Mouse (Mus musculus) cerebellum, adult 11-12 months (tissue): ENCODE results near the gene Braf.
A peak's percentile ranks its signal among the peaks of the same experiment; 100 is the strongest.
"Not testable (repeated sequence)": the region's sequence is repeated elsewhere in the genome, so short reads cannot be mapped to it uniquely, and the experiment has no call there.

Experiments
- DNase-seq: peaks from one replicate; pipeline ENCODE4 v3.0.0; 2022

The Braf gene

DNA sequence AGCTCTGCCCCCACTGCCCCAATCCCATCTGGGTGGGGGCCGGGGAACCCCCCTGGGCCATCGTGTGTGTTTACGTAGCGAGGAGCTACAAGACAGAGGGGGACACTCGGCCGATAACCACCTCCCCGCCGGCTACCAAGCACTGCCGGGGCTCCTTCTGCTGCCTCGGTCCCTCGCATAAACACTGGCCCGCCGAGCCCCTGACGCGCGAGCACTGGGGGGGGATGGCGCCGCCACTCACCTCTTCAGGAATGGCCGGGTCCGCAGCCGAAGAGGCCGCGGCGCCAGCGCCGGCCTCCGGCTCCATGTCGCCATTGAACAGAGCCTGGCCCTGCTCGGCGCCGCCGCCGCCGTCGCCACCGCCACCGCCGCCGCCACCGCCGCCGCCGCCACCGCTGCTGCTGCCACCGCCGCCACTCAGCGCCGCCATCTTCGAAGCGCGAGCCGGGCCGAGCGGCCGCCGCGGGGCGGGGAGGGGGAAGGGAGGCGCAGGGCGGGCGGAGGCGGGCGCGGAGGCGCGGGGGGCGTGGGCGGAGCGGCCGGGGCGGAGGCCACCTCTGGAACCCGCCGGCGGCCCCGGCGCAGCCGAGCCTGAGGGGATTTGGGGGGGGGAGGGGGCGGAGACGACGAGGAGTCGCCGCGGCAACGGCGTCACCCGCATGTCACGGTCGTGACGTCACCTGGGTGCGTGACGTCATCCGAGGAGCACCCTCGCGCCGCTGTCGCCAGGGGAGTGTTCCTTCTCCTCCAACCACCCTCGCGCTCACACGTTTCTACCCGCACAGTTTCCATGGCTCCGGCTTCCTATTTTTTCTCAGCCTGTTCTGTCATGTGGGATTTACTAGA lies at the start of gene Braf:
Gene Braf (minus strand): TSS at position 598 of the 846 bp plus-strand sequence.
- peak; percentile 86 for DNase-seq

DNA sequence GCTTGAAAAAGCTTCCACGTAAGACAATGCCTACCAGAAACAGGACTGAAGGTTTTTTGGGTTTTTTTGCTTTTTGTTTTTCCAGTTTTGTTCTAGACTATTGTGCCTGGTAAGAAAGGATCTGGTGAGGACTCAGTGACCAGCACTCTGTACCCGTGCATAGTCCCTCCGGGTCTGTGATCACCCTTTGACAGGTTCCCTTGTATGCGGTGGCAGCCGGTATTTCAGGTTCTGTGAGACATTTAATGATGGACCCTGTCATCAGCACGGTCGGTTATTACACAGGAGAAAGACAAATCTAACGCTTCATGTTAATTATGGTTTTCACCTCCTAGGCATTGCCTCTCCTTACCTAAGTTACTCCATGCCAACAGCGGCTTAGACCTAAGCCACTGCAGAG lies 49.8 kb upstream of the Braf start:
- no peak for DNase-seq

DNA sequence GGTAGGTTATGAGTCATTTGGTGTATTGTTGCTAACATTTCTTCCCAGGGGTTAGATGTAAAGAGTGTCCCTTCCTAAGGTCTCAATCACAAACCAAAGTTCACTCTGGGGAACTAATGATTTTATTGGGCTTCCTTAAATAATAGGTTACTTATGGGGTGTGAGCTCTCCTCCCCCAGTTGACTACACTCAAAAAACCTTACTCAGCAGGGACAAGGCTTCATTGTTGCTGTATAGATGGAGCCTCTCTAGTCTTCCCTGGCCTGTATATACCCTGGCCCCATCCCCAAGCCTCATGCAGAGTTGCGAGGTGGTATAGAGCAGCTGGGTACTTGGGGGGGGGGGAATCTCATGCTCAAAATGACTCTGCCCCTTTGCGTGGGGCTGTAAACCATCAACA lies 32.0 kb upstream of the Braf start:
- DNase-seq = no peak

DNA sequence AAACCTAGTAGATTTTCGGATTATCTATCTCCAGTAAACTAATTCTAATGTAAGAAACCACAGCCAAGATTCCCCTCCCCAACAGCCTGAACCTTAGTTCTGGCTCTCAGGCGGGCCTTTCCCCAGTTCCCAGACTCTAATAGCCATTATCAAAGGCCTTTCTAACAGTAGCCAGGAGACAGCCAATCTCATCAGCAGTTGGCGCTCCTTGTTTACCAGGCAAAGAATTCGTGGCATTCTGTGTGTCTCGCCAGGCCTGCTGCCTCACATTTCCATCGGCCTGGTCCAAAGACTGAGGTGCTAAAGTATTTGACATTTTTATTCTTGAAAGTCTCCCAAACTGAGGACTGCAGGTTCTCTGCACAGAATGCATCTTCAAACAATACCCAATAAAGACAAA lies 24.6 kb upstream of the Braf start:
- DNase-seq = no peak

DNA sequence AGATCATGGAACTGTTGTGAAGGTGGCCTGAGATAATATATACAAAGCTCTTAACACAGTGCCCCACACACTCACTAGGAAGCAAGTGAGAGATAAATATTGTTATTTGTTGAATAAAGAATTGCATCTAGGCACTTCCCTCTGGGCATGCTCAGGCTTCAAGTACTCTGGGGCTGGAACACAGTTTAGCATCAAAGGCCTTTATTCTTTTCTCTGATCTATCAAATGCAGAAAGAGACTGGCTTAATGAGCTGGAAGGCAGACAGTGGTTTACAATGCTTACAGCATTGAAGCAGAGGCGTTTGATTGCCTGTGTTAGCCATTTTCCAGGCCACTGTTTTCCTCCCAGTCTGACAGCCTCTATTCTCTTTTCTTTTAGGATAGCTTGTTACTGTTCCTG lies 21.8 kb upstream of the Braf start:
- DNase-seq = no peak

DNA sequence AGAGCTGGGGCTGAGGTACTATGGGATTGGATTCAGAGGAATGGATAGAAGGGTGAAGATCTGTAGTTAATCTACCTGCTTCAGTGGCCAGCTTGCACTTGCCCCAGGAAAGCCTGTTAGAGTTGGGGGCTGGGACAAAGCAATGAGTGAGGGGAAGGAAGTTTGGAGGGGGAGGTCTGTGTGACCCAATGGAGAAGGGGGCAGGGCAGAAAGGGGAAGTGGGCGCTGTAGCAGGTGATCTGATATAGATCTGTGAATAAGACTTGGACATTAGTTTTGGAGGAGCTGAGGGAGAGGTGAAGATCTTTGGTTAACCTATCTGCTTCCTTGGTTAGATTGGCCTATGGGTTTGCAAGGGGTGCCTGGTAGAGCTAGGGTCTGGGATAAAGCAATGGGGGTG lies 20.2 kb upstream of the Braf start:
- no peak for DNase-seq

DNA sequence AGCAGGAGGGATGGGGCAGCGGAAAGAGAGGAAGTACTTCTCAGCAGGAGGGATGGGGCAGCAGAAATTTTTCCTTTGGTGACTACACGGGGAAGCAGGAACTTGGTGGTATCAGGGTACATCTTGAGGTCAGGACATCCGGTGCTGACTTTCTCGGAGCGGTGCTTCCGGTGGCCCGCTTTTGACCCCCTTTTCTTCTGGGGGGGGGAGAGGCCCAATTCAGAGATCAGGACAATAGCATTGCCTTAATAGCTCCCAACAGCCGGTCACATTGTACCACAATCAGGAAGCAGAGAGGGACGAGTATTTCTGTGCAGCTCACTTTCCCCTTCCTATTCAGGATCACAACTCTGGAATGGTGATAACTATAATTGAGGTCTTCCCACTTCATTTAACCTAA lies 14.4 kb upstream of the Braf start:
- DNase-seq = not testable (repeated sequence)

DNA sequence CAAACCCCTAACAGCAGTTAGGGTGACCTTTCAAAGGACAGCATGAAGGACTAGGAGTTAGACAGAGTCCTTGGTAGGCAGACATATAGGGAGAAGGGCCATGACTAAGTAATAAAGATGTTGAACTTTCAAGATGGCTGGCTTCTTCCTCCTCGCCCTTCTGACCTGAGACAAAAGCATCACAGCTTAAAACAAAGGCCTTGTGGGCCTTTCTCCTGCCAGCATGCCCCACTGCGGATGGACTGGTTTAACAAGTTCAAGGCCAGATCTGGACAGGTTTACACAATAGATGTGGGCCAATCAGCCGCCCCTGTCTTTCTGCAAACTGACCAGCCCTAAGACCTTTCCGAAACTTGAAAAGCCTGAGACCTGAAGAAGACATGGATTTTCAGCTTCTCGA lies 2.8 kb upstream of the Braf start:
- no peak for DNase-seq

DNA sequence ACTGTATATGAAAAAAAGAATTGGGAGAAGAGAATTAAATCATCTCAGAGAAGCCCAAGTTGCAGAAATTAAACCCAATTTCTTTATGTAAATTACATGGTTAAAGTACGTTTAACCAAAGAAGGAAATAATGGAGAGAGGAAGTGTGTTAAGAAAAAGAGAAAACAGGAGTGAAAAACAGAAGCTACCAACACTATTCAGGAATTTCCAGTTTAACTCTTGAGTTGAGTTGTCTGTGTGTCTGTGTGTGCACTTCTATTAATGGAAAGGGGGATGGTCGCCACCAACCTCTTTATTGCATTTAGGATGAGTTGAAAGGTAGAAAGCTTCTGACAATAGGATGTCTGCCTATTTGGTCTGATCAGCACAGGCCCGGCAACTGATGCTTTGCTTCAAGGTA lies 886 bp upstream of the Braf start:
- DNase-seq = no peak

DNA sequence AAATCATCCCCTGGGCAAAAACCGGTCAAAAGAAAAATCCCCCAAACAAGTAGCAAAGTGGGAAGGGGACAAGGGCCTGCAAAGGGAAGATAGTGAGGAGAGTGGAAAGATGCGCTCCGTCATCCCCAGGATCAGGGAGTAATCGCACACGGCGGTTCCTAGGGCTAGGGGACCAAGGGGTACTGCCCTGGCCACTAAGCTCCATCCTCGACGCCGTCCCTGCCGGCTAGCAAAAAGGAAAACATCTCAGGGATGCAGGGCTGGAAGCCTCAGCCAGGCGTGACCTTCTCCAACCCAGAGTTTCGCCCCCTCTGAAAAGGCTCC lies 759 bp downstream of the Braf start:
- DNase-seq = no peak

DNA sequence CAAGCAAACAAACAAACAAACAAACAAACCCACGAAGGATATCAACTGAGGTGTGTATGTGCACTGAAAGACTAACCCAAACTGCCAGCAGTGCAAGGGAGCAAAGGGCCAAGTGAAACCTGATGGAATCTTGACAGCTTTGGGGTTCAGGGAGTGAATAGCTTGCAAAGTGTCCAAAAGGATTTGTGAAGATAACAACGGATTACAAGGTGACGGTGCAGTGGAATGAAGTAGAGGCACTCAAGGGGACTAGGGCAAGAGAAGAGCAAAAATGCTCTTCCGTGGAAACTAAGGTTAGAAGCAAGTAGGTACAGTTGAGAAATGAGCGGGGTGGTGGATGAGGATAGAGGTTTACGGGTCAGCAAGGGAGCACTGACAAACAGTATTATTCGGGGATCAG lies 1.2 kb downstream of the Braf start:
- DNase-seq = peak; percentile 9

DNA sequence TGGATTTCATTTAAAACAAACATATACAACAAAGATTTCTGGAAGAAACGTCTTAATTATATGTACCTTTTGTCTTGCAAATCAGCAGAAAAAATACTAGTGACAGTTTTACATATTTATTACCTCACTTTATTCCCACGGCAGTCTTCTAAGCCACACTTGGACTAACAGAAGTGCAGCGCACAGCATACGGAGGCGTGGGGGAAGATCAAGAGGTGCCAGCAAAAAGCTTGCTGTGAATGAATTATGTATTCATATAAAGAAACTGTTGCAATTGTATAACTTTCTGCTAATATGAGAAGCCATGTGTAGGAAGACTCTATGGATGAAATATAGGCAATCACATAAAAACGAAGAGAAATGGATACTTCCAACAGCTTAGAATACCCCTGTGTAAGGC lies 6.7 kb downstream of the Braf start:
- DNase-seq = no peak

DNA sequence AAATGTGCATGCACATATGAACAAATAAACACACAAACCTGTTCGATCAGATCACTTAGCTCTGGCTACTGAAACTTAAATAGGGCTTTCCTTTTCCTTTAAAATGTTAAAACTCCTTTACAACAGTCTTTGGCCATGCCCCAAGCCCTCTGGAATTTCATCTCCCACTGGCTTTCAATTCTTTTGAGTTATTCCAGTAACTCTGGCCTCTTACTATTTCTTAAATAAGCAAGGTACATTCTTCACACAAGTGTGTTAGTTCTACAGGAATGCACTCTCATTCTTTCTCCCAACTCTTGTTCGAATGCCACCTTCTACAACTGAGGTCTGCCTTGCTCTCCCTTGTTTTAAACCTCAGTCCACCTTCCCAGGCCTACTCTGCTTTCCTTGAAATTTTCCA lies 8.2 kb downstream of the Braf start:
- no peak for DNase-seq

DNA sequence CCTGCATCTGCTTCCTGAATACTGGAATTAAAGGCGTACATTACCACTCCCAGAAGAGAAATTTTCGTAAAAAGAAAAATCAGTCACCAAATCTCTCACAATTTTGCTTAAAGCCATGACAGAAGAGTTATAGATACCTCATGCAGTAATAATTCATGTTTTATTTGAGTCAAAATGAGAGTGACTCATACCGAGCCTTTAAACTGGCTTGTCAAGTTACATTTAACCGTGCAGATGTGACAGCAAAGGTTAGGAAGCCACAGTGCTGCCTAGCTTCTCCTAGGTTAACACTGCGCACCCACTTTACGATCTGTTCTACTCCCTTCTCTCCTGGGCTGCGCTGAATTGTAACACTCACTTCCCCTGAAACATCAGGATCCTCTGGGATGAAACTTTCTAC lies 10.9 kb downstream of the Braf start:
- DNase-seq = no peak

DNA sequence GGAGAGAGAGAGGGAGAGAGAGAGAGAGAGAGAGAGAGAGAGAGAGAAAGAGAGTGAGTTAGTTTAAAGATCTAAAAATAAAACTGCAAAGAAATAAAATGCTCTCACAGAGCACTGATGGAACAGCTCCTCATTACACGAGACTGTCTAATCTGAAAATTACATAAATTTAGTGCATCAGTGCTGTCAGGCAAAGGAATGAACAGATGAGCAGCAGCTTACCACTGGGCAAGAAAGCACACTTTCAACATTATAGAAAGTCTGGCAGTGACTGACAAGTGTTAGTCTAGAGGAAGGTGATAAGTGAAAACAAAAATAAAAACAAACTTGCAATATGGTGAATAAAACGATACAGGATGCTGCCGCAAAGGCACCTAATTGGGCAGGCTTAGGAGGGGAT lies 11.9 kb downstream of the Braf start:
- DNase-seq = no peak

DNA sequence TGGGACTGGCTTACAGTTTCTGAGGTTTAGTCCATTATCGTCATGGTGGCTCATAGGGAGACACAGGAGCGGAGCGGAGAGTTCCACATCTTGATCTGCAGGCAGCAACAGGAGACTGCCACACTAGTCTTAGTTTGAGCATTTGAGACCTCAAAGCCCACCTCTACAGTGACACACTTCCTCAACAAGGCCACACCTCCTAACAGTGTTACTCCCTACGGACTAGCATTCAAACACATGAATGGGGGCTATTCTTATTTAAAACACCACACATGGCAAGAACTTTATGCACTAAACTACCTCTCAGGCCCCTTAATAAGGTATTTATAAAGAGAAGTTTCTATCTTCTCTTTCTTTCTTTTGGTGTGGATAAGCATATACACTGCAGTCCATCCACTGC lies 19.6 kb downstream of the Braf start:
- DNase-seq = no peak

DNA sequence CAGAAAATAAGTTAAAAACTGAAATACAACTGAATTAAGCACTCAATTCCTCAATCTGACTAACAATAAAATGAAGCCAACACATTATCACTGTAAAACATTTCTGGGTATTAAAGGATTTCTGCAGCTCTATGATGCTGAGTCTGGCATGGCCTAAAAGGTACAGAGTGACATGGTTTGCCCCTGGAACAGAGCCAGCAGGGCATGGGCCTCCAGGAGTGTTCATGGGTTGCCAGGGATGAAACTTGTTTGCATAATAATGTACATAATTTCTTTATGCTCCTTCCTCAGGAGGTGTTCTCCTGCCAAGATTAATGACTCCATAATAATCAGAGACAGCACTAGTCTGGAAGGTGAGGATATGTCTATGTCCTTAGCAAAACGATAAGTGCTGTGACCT lies 32.1 kb downstream of the Braf start:
- peak; percentile 10 for DNase-seq

DNA sequence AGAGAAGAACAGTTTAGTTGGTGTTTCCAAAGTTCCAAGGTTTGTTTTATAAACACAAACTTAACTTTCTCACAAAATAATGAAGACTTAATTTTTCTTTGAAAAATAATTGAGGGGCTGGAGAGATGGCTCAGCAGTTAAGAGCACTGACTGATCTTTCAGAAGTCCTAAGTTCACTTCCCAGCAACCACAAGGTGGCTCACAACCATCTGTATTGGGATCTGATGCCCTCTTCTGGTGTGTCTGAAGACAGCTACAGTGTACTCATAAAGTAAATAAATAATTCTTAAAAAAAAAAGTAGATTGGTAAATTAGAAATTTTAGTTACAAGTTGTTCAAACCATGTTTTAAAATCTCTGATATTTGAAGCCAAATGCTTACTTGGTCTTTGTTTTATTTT lies 38.4 kb downstream of the Braf start:
- DNase-seq = not testable (repeated sequence)

DNA sequence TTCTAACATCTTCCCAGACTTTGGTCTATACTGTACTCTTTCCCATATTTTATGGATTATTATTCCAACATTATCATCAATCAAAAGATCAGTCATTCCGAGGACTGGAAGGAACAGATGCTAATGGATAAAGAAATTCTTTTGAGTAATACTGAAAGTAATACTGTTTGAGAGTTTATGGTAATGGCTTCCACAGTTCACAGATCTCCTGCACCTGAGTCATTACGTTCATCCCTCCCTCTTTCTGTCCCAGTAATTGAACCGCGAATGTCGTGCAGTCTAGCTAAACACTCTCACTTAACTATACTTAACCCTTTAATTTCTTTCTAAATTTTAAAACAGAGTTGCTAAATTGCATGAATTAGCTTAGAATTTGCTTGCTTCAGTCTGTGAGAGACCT lies 43.5 kb downstream of the Braf start:
- DNase-seq = no peak

DNA sequence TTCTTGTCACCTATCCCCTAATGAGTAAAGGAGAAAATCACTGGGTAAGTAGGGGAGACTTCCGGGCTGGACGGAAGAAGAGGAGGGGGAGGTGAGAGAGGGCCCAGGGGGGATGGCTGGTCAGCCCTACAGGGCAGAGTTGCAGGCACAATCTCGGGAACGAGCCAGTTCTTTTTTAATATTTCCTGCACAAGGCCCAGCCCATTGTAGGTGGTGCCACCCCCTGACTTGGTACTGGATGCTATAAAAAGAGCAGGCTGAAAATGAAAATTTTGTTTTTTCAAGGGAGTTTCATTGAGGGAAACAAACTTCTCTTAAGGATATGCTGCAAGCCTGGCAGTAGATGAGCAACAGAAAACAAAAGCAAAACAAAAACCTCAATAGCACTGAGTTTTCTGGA lies 44.7 kb downstream of the Braf start:
- no peak for DNase-seq

DNA sequence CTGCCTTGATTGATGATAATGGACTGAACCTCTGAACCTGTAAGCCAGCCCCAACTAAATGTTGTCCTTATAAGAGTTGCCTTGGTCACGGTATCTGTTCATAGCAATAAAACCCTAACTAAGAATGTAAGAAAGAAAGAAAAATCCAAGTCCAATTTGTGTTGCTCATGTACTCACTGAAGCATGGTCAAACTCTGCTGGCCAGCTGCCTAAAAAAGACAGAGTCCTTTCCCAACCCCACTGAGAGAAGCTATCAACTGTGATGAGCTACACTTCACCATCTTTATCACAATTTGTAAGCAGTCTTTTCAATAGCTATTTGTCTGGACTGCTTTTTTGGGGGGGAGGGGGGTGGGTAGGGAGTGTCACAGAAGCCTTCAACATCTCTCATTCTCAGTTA lies 47.0 kb downstream of the Braf start:
- DNase-seq = no peak

DNA sequence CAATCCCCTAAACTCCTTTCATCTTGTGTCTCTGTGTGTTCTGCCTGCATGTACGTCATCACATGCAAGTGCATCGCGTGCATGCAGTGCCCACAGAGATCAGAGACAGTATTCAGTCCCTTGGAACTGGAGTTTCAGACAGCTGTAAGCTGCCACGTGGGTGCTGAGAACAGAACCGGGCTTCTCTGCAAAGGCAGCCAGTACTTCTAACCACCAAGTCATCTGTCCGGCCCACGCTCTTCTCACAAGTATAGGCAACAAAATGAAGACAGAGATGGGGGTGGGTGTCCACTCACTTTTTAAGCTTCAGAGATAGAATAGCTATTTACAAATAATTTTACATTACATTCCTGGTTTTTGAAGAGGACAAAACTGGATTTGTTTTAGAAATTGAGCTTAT lies 50.2 kb downstream of the Braf start:
- DNase-seq = no peak

DNA sequence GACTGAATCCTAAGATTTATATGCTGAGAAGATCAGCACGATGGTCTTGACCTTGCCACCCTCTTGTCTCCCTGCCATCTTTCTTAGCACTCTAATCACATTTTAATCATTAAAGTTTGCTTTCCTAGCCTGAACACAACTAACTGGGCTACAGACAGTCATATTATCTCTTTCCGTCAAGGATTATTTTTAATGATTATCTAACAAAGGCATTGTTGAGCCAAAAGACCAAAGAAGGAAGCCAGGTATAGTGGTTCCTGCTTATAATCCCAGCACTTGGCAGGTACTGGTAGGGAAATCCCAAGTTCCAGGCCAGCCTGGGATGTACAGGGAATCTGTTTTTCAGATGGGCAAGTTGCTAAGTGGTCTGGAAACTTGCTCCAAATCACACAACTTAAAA lies 114.0 kb downstream of the Braf start:
- DNase-seq = no peak

DNA sequence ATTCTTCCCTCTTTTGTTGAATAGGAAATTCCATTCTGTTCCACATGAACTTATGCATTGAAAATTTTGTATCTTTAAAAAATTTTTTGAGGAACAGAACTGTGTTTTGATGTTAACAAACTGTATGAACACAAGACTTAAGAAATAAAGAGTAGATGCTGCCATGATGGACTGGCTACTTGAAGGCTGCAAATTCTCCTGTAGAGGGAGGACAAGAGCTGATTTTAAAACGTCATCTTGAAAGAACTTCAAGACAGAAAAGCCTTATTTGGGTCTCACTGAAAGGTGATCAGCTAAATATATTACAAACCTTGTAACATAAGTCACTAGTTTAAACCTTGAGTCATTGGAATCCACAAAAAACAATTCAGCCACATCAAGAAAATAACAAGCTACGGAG lies 115.1 kb downstream of the Braf start:
- DNase-seq = no peak

DNA sequence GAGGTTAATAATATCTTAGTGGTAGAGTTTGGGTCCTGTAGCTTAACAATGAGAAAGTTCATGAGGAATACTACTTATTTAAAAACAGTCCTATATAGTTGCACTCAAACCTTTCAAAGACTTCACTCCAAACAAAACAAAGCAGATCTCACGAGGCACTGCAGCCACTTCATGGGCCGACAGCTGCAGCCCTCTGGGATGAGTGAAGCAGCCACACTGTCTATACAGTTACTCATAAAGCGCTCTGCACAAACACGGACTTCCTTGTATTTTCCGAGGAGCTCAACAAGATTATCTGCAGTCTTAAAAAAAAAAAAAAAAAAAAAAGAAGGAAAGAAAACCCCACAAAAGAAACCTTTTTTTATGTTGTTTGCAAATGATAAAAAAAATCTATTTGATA lies 117.9 kb downstream of the Braf start:
- no peak for DNase-seq

DNA sequence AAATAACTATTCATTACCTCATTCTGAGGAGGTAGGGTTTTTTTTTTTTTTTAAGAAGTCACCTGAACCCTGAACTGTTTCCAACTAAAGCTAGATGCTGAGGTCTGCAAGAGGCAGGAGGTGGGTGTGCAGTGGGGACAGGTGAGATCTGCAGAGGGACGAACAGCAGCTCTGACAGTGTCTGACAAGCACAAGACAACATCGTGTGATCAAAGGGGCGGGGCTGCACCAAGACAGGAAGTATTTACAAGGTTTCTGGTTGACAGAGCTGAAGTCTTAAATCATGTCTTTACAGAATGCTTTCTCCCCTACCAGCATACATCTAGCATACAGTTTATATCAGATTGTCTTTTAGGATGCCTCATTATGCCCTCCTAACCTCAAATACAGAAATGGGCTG lies 118.4 kb downstream of the Braf start:
- DNase-seq = no peak
